Mouse (Mus musculus) left cerebral cortex, postnatal 10 days (tissue): ENCODE measurements at regions not wholly inside any gene's neighbourhood (a gene's known extent, or its start where the extent isn't known, plus 50 kb on each side); places are given as distances from the start of the nearest gene placed in this dataset.
A peak's percentile ranks its signal among the peaks of the same experiment; 100 is the strongest.

ENCODE experiments used
- DNase-seq, 2 experiments: peaks; one replicate each; pipeline ENCODE4 v3.0.0; 2021 to 2022; ENCODE audit warnings: low spot score in 2 of 2, mixed read lengths in 1 of 2; ENCODE audit errors: extremely low spot score in 1 of 2
- intact Hi-C: fragments of 180-260 bp; cut with DNase I; formaldehyde crosslinking; loops from one replicate; pipeline ENCODE4 v1.15.1; 2025

GRCm38 (mm10) chr12:47466740-47467139 is 648.0 kb upstream of the Nova1 start:
- DNase-seq, result no peak
- intact Hi-C loops, result no loop called here

- intact Hi-C loops, result no loop called here
- DNase-seq, result no peak
These were observed 647.2 kb upstream of the Nova1 start for GRCm38 (mm10) chr12:47465924-47466323.

- DNase-seq, result no peak
- intact Hi-C loops, result no loop called here
These were observed 612.9 kb upstream of the Nova1 start for GRCm38 (mm10) chr12:47431669-47432068.

DNA sequence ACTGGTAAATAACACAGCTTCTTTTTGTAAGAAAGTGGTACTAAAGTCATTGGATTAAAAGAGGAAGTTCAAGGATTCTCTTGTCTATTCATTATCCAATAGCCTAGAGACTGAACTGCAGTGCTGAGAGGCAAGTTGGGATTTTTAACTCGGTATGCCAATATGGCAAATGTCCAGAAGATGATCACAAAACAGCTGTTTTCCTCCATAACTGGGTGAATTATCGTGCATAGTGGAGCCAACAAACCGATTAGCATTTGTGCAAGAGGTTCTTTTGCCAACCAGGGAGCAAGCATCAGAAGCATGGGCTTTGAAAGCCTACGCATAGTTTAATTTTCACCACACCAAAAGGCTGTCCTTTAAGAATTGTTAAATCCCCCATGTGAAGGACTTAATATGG is 593.5 kb upstream of the Nova1 start:
- intact Hi-C loops, result no loop called here
- DNase-seq, result no peak

DNA sequence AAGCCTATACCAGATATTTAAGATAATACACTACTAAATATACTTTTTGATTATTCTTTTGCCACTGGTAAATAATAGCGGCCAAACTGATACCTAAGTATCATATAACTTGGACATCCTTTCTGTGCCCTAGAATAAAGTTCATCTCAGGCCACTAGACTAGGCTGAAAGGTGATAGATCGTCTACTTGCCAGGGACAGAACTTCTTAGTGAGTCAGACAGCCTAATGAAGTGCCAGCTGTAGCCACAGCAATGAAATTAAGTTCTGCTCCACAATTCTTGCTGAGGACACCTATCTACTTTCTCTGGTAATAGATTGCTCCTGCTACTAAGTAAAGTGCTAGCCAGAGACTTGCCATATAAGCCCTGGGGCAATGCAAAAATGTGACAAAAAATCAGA is 587.8 kb upstream of the Nova1 start:
- no peak for DNase-seq
- intact Hi-C loops, result no loop called here

GRCm38 (mm10) chr12:47406131-47406530 is 587.4 kb upstream of the Nova1 start:
- no peak for DNase-seq
- intact Hi-C loops, result no loop called here

- intact Hi-C loops, result no loop called here
- DNase-seq, result no peak
These were observed 564.5 kb upstream of the Nova1 start for GRCm38 (mm10) chr12:47383225-47383624.

- intact Hi-C loops, result no loop called here
- no peak for DNase-seq
These were observed 534.5 kb upstream of the Nova1 start for GRCm38 (mm10) chr12:47353269-47353668.

- intact Hi-C loops, result no loop called here
- no peak for DNase-seq
These were observed 532.5 kb upstream of the Nova1 start for GRCm38 (mm10) chr12:47351229-47351628.

DNA sequence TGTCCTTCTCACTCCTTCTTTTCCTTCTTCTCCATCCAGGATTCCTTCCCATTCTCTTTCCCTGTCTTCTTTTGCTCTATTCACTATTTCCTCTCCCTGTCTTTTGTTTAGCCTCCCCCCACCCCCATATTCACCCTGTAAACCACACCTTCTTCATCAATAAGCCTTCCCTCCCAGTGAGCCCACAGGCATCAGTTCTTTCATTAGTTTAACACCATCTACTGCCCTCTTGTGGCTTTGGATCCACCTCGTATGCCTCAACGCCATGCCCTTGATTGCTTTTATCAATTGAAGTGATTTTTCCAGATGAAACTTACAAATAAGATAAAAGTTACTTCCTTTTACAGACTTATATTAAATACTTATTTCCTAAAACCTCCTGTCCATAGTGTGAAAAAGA is 494.7 kb upstream of the Nova1 start:
- peak; percentile 7 to 22 for DNase-seq
- intact Hi-C loops, result no loop called here

DNA sequence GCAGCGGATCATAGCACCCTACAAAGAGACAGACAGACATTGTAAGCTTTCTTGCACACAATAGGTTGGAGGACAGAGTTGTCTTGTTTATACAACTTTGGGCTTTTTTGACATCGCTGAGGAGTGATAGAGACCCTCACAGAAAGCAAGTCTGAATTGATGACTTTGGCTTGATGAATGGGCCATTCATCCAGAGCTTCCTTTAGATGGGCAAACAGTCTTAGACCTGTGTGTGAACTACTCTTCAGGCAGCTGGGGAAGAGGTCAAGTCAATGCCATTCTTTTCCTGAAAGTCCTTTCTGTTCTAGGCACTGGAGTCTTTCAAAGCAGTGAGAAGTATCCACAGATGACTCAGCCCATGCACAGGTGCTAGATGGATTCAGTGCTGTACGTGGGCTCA is 457.2 kb upstream of the Nova1 start:
- DNase-seq, result peak in 1 of 2 experiments; percentile 5
- intact Hi-C loops, result no loop called here

- DNase-seq, result no peak
- intact Hi-C loops, result no loop called here
These were observed 453.6 kb upstream of the Nova1 start for GRCm38 (mm10) chr12:47272309-47272708.

GRCm38 (mm10) chr12:47264118-47264517 is 445.4 kb upstream of the Nova1 start:
- intact Hi-C loops, result no loop called here
- no peak for DNase-seq

DNA sequence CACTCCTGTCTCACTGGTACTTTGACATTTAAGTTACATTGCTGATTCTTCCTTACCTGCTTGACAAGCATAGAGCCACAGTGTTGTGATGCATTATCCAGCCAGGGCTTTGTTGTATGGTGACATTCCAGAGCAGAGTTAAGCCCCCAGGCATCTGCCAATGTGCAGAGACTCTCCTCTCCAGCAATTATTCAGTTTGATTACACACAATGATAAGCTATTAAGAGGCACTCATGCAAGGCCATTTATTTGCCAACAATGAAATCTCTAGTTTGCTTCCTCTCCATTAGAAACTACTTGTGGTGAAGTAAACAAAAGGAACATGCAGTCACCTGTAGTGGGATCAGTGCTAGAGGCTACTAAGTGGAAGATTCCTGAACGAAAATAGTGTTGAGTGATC is 444.7 kb upstream of the Nova1 start:
- DNase-seq, result no peak
- intact Hi-C loops, result no loop called here

DNA sequence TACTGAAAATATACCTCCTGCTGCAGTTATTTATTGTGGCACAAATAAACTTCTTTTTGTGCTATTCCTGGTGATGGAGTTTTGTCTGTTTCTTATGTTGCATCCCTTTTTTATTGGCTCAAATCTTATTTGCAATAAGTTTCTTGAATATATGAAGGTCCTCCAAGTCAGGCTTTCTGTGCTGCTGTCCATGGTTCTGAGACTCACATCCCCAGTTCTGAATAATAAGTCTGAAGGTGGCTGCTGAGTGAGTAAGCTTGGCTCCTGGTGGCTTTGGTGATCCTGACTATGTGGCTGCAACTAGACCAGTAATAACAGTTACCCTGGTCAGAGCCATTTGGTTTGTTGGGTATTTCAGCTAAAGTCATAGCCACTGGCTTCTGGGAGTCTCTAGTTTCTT is 433.6 kb upstream of the Nova1 start:
- intact Hi-C loops, result no loop called here
- DNase-seq, result no peak

DNA sequence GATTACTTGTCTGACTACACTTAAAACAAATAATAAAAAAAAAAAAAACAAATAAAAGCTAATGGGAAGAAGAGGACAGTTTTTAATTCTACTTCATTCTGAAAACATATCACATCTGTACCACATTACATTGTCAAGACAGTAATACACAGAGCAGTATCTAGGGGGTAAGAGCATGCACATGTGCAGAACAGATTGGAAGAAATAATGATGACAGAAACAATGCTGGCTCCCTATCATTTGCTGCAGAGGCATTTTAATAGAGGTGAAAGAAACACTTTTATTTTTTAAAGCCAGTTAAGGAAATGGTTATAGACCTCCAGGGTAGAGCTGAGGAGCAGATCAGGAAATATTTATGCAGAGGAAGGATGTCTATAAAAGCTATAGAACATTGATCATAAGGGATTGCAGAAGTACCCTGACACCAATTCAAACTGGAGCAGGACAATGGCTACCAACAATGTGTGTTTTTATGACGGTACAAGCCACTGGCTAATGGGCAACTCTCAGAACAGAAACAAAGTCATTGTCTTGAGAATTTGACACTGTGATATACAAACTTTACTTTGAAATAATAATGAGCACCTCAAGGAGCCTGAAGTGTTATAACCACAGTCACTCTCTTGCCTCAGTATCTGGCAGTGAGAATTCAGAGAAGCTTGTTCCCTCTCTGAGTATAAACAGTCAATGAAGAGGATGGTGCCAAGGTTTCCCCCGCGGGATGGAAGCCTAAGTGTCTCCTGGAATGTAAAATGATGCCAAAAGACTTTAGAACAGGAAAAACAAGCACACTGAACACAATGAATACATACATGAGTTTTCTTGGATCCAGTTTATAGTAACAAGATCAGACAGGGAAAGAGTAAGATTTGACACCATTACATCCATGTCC is 425.1 kb upstream of the Nova1 start:
- DNase-seq, result no peak
- intact Hi-C loops, result no loop called here

DNA sequence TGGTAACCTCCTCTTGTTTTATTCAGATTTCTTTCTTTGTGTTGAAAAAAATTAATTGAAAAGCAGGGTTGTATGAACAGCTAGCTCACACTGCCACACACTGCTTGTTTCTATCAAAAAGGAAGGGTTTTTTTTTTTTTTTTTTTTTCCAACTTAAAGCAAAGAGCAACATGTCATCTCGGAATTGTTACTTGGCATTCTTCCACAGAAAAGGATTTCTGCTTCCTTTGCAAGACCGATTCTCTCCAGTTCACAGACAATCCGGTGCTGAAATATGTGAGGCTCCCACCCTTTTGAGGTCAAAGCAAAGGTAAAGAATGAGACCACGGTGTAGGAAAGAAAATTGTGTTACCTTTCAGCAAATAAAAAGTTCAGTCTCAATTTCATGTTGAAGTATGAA is 401.3 kb upstream of the Nova1 start:
- no peak for DNase-seq
- intact Hi-C loops, result no loop called here

DNA sequence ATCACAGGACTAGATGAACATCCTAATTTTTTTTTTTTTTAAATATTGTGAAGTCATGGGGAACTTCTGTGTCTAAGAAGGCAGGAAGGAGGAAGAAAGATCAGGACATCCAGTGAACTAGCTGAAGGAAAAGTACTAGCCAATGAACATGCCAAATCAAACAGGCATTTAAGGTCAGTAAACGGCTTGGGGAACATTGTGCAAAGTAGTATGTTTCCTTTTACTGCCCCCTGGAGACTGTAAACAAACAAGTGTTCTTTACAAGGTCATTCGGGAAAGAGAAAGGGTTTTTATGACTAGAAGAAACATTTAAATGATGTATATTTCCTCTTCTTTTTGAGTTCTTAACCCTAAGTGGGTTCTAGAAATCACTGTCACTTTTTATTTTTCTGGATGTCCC is 400.6 kb upstream of the Nova1 start:
- intact Hi-C loops, result no loop called here
- no peak for DNase-seq

DNA sequence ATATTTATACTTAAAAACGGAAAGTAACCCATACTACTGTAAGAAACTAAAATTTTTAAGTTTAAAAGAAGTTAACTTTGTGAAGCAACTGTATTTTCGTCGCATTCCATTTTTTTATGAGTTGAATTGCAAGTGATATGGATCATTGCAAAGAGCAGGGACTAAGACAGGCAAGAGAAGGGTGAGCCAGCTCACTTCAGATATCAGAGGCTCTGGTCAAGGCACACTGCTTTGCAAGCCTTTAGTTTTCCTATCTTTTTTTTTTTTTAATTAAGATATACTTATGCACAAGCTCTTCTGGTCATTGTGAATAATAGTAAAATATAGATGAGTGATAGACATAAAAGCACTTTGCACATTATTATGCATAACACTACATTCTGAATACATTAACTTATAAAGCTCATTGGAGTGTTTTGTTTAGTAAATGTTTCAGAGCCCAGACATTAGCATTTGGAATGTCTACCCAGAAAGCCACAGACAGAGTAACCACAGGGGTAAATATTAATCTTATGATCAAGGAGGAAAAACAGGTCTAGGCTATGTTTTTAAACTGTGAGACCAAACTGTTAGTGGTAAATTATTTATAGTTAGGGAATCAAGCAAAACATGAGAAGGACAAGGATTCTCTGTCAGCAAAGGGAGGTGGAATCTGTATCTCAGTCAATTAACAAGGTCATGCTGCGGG is 392.8 kb upstream of the Nova1 start:
- no peak for DNase-seq
- intact Hi-C loops, result no loop called here

DNA sequence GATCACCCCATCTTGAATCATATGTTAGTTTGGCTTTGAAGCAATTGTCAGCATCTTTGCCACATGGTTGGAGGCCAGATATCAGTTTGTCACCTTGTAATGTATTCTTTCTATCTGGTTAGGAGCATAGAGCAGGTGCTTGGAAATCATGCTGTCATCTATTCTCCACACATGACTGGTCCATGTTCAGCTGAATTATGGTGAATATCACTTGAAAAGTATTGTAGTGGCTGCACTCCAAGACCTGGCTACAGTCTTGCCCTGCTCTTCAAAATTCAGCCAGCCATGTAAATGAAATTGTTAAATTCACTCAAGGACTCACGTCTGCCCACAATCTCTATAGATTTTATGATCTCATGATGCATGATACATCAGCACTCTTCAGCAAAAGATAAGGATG is 384.2 kb upstream of the Nova1 start:
- intact Hi-C loops, result no loop called here
- no peak for DNase-seq
